Mouse (Mus musculus) ES-CJ7 (cell line): Measurements from ENCODE around the gene Fgf10.

Source experiments
- DNase-seq: peaks from one replicate; pipeline ENCODE4 v3.0.0; 2011; ENCODE audit warnings: low read depth, low spot score

Gene Fgf10

GRCm38 (mm10) chr13:118835078-118835477, 165.5 kb downstream of the Fgf10 start:
- DNase-seq, result no peak
